Mouse (Mus musculus) lung, adult 2 months (tissue): Measurements from ENCODE around the gene Ino80b. TPM values are rescaled to one million over a fixed set of nuclear protein-coding genes. Genes with fewer than 3 reads are reported as not detected.

Experiments
- DNase-seq: peaks from one replicate; pipeline ENCODE4 v3.0.0; 2022
- H3K4me1 ChIP-seq: fragments of 200-500 bp; 2 replicates; pipeline ENCODE4 v1.6.1; 2011; ENCODE audit warnings: low read length; ENCODE audit not compliant: control insufficient read depth, insufficient read depth
- H3K4me3 ChIP-seq: fragments of 200-500 bp; replicated peaks from 2 replicates; pipeline ENCODE3; 2011; ENCODE audit warnings: low read depth, mild to moderate bottlenecking, control low read depth, low read length; ENCODE audit errors: extremely low read depth
- CTCF ChIP-seq: fragments of 200-500 bp; IDR thresholded peaks from 2 replicates; pipeline ENCODE4 v1.5.1; 2011; ENCODE audit warnings: mild to moderate bottlenecking, low read length, control low read depth; ENCODE audit not compliant: insufficient read depth
- POLR2A ChIP-seq: fragments of 200-500 bp; IDR thresholded peaks from 2 replicates; pipeline ENCODE4 v1.6.1; 2011; ENCODE audit warnings: low read depth, mild to moderate bottlenecking, control low read depth, low read length, borderline replicate concordance; ENCODE audit errors: extremely low read depth
- WGBS: fragments of 180-500 bp; shearing (Covaris S2); methylation state at CpG from one replicate; pipeline ENCODE4 v1.1.7; 2018; 5-methylcytosine and 5-hydroxymethylcytosine counted together
- polyA plus RNA-seq: library from polyadenylated mRNA; depleted of rRNA; stranded (reverse); fragments of >200 nt; gene quantifications from 2 replicates; pipeline ENCODE4 v1.2.3, GENCODE M21; 2012; rRNA removed

Gene Ino80b
- polyA plus RNA-seq, 1 experiment = 37.0 TPM

- Histone ChIP-seq H3K4me3 (peak within 1 kb of the TSS; percentile 87), H3K4me1 (peaks cover 6% of the 10 kb centered on the region)
- TF ChIP-seq POLR2A (no peak), CTCF (no peak)
- peak; percentile 69 for DNase-seq
- WGBS = under 1% methylated on average over 54 of the region's 54 CpGs
Observed at GRCm38 (mm10) chr6:83077630-83078323, 47.5 kb downstream of the Ino80b start, which contains the start of gene Pcgf1. Pcgf1 (plus strand) TSS chr6:83077869.

DNA sequence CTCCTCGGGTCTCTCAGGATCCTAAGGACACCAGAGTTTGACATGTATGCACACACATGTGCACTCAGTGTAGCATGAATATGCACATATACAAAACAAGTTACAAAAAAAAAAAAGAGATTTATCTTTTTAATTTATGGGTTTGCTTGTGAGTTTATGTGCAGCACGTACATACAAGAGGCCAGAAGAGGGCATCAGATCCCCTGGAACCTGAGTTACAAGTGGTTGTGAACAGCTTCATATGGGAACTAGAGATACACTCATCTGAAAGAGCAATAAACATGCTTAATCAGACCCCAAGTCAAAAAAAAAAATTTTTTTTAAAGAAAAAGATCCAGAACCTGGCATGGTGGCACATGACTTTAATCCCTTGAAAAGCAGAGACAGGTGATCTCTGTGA, 50.3 kb downstream of the Ino80b start:
- TF ChIP-seq POLR2A (no peak), CTCF (0 out of 2 replicates have a peak, but pooled peaks have one; percentile 1)
- DNase-seq = no peak
- Histone ChIP-seq H3K4me3 (no peak overlapping the region), H3K4me1 (peaks cover 10% of the 10 kb centered on the region)
- 13% methylated on average over 2 of the region's 2 CpGs for WGBS

Other genes starting within 250 kb of the Ino80b start
- 15.3 and 18.3 TPM in 2 replicates for gene Sema4f, start 185.7 kb downstream of the Ino80b start, polyA plus RNA-seq
- gene M1ap, start 178.5 kb downstream of the Ino80b start, polyA plus RNA-seq = 2.3 and 3.5 TPM in 2 replicates
- gene Dok1, start 92.0 kb downstream of the Ino80b start, polyA plus RNA-seq = 12.6 and 15.1 TPM in 2 replicates
- 6.7 and 8.5 TPM in 2 replicates for gene Loxl3, start 91.3 kb downstream of the Ino80b start, polyA plus RNA-seq
- gene Aup1, start 70.9 kb downstream of the Ino80b start, polyA plus RNA-seq = 389 and 538 TPM in 2 replicates
- 47.7 and 49.3 TPM in 2 replicates for gene Htra2, start 70.2 kb downstream of the Ino80b start, polyA plus RNA-seq
- gene Dqx1, start 67.6 kb downstream of the Ino80b start, polyA plus RNA-seq = 3.6 and 4.3 TPM in 2 replicates
- 0.09 and 0.22 TPM in 2 replicates for gene Tlx2, start 55.1 kb downstream of the Ino80b start, polyA plus RNA-seq
- 11.0 and 18.5 TPM in 2 replicates for gene Pcgf1, start 47.6 kb downstream of the Ino80b start, polyA plus RNA-seq
- gene Lbx2, start 39.1 kb downstream of the Ino80b start, polyA plus RNA-seq = 4.6 and 9.7 TPM in 2 replicates
- 10.2 TPM in 2 replicates for gene Ccdc142, start 23.8 kb downstream of the Ino80b start, polyA plus RNA-seq
- 5.4 and 5.5 TPM in 2 replicates for gene Gm42688, start 23.8 kb downstream of the Ino80b start, polyA plus RNA-seq
- gene Mrpl53, start 16.4 kb downstream of the Ino80b start, polyA plus RNA-seq = 60.3 and 68.7 TPM in 2 replicates
- gene Mogs, start 9.9 kb downstream of the Ino80b start, polyA plus RNA-seq = 40.6 and 44.1 TPM in 2 replicates
- 174 and 211 TPM in 2 replicates for gene Wbp1, start 3.9 kb downstream of the Ino80b start, polyA plus RNA-seq
- 110 and 116 TPM in 2 replicates for gene Rtkn, start 10.0 kb upstream of the Ino80b start, polyA plus RNA-seq
- gene Wdr54, start 31.0 kb upstream of the Ino80b start, polyA plus RNA-seq = 5.3 and 6.9 TPM in 2 replicates
- gene 1700003E16Rik, start 31.0 kb upstream of the Ino80b start, polyA plus RNA-seq = 4.6 and 5.5 TPM in 2 replicates
- gene Dctn1, start 40.5 kb upstream of the Ino80b start, polyA plus RNA-seq = 146 and 155 TPM in 2 replicates
- gene Slc4a5, start 94.4 kb upstream of the Ino80b start, polyA plus RNA-seq = 56.7 and 62.3 TPM in 2 replicates
- 1.3 and 2.6 TPM in 2 replicates for gene Mthfd2, start 200.5 kb upstream of the Ino80b start, polyA plus RNA-seq
- gene Mob1a, start 200.6 kb upstream of the Ino80b start, polyA plus RNA-seq = 39.1 and 41.3 TPM in 2 replicates
- 7.5 and 12.5 TPM in 2 replicates for gene Bola3, start 223.7 kb upstream of the Ino80b start, polyA plus RNA-seq